Mouse (Mus musculus) hindbrain, postnatal 0 days (tissue): ENCODE measurements at regions not wholly inside any gene's neighbourhood (a gene's known extent, or its start where the extent isn't known, plus 50 kb on each side); places are given as distances from the start of the nearest gene placed in this dataset.

Experiments
- ATAC-seq: fragments of 200-750 bp; cut with Nextera tagmentation; 2 replicates; pipeline ENCODE4 v1.8.0; 2017; ENCODE audit warnings: mild to moderate bottlenecking, moderate TSS enrichment, moderate library complexity
- DNase-seq: peaks from one replicate; pipeline ENCODE4 v3.0.0-alpha.2; 2015; ENCODE audit warnings: low spot score
- H3K27ac ChIP-seq: fragments of 300-500 bp; sonication (generic); 2 replicates; pipeline ENCODE4 v1.5.1; 2014; ENCODE audit warnings: mild to moderate bottlenecking
- H3K27me3 ChIP-seq: fragments of 300-500 bp; sonication (generic); 2 replicates; pipeline ENCODE4 v1.6.1; 2014; ENCODE audit warnings: low read length, mixed read lengths; ENCODE audit not compliant: insufficient read depth
- H3K36me3 ChIP-seq: fragments of 300-500 bp; sonication (generic); 2 replicates; pipeline ENCODE4 v1.6.1; 2014; ENCODE audit warnings: low read length, mixed read lengths; ENCODE audit not compliant: insufficient read depth
- H3K4me1 ChIP-seq: fragments of 300-500 bp; sonication (generic); 2 replicates; pipeline ENCODE4 v1.6.1; 2014; ENCODE audit warnings: antibody characterized with exemption, low read length, mixed read lengths; ENCODE audit not compliant: insufficient read depth
- H3K4me2 ChIP-seq: fragments of 300-500 bp; sonication (generic); 2 replicates; pipeline ENCODE4 v1.6.1; 2014; ENCODE audit warnings: low read depth, mild to moderate bottlenecking, low read length, moderate library complexity, mixed read lengths
- H3K4me3 ChIP-seq: fragments of 300-500 bp; sonication (generic); 2 replicates; pipeline ENCODE4 v1.5.1; 2014; ENCODE audit warnings: low read length
- H3K9ac ChIP-seq: fragments of 300-500 bp; sonication (generic); replicated peaks from 2 replicates; pipeline ENCODE4 v1.6.1; 2014; ENCODE audit warnings: mild to moderate bottlenecking, low read length, moderate library complexity, mixed read lengths
- H3K9me3 ChIP-seq: fragments of 300-500 bp; sonication (generic); 2 replicates; pipeline ENCODE4 v1.6.1; 2016; ENCODE audit warnings: low read length, mixed read lengths
- CTCF ChIP-seq: IDR thresholded peaks from 2 replicates; pipeline ENCODE4 v1.5.1; 2016; ENCODE audit warnings: antibody characterized with exemption, control low read depth, low read depth
- WGBS: fragments of 180-500 bp; shearing (Covaris S2); extraction: QIAGEN DNeasy Blood & Tissue Kit; methylation state at CpG from one replicate; pipeline ENCODE4 v1.1.7; 2014; 5-methylcytosine and 5-hydroxymethylcytosine counted together

DNA sequence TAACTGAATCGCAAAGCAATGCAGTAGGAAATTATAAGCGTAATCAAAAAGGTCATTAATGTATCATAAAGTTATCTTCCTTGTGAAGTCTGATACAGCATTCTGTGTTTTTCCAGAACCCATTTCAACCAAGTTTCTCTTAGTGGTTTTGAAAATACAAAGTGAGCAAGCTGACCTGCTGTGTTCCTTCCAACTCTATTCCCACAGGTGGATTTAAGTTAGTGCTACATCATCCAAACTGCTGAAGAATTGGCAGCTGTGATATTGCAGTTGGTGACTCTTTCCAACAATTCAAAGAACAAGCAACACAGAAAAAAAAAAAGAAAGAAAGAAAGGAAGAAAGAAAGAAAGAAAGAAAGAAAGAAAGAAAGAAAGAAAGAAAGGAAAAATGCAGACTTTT, 396.1 kb upstream of the Hsf2 start:
- Histone ChIP-seq H3K27me3 (no peaks in the 10 kb centered on the region), H3K36me3 (no peaks in the 10 kb centered on the region), H3K4me3 (no peak overlapping the region), H3K27ac (no peak overlapping the region), H3K4me1 (no peaks in the 10 kb centered on the region), H3K4me2 (no peak overlapping the region), H3K9ac (no peak overlapping the region), H3K9me3 (no peaks in the 10 kb centered on the region)
- DNase-seq (no peak), ATAC-seq (no peak)
- 94% methylated on average over 2 of the region's 2 CpGs for WGBS
- no peak for TF ChIP-seq CTCF

DNA sequence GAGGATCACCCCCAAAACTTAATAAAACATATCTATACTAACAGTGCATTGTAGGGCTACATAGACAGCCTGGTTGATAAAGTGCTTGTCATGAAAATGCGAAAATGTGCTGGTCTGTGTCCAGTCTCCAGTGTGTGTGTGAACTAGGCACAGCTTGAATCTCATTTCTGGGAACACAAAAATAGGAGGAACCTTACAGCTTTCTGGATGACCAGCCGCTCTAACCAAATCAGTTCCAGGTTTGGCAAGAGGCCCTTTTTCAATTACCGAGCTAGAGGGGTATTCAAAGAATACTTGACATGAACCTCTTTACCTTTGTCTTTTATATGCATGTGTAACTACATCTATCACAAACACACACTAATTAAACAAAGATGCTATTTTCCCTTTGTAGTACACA, 390.3 kb upstream of the Hsf2 start:
- Histone ChIP-seq H3K4me3 (no peak overlapping the region), H3K9ac (no peak overlapping the region), H3K36me3 (no peaks in the 10 kb centered on the region), H3K27me3 (no peaks in the 10 kb centered on the region), H3K9me3 (no peaks in the 10 kb centered on the region), H3K4me2 (no peak overlapping the region), H3K4me1 (no peaks in the 10 kb centered on the region), H3K27ac (no peak overlapping the region)
- peak; percentile 2 for DNase-seq
- TF ChIP-seq CTCF: no peak
- WGBS: 57% methylated on average over 3 of the region's 3 CpGs
- ATAC-seq: no peak

DNA sequence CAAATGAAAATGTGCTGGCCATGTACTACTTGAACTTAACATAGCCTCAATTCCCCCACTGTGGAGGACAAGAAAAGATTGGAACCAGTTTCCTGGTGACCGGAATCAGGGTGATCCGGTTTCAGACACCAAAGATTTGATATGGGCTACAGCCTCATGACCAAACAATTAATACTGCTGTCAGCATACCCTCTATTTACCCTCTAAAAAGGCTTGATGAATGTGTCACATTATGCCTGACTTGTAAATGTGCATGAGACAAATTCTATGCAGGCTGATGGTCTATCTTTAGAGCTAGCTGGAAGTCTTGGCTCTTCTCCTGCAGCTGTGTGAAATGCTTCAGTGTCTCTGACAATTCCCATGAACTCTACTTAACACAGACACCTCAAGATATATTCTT, 372.8 kb upstream of the Hsf2 start:
- Histone ChIP-seq H3K27me3 (no peaks in the 10 kb centered on the region), H3K4me2 (no peak overlapping the region), H3K4me3 (no peak overlapping the region), H3K9ac (no peak overlapping the region), H3K4me1 (no peaks in the 10 kb centered on the region), H3K27ac (no peak overlapping the region), H3K9me3 (no peaks in the 10 kb centered on the region), H3K36me3 (no peaks in the 10 kb centered on the region)
- no peak for TF ChIP-seq CTCF
- no peak for DNase-seq
- WGBS: 88% methylated on average over 2 of the region's 2 CpGs
- no peak for ATAC-seq

DNA sequence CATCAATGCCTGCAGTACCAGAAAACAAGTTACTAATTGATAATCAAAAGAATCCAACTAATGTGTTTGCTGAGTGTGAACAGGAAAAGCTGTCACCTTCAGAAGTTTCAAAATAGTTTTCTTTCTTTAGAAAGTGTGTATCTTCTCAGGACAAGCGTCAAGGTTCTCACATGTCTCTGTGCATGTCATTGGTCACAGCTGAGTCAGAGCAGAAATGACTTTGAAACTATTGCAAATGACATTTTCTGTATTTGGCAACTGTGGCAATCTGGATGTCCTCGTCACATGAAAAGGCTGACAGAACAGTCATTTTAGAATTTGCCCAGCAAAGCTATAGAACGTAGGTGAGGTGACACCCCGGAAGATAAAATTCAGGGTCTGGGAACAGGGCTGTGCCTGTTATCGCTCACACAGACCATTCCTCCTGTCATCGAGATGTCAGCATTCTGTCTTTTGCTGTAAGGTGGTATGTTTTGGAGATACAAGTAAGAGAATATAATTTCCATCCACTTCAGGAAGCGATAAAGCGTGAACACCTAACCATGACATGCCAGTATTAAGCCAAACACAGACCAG, 371.4 kb upstream of the Hsf2 start:
- no peak overlapping the region for H3K27ac ChIP-seq
- H3K36me3 ChIP-seq: no peaks in the 10 kb centered on the region
- no peak overlapping the region for H3K4me3 ChIP-seq
- TF ChIP-seq CTCF: no peak
- ATAC-seq (no peak), DNase-seq (no peak)
- no peaks in the 10 kb centered on the region for H3K4me1 ChIP-seq
- WGBS: 92% methylated on average over 8 of the region's 8 CpGs
- no peak overlapping the region for H3K9ac ChIP-seq
- no peaks in the 10 kb centered on the region for H3K9me3 ChIP-seq
- H3K27me3 ChIP-seq: no peaks in the 10 kb centered on the region
- no peak overlapping the region for H3K4me2 ChIP-seq

DNA sequence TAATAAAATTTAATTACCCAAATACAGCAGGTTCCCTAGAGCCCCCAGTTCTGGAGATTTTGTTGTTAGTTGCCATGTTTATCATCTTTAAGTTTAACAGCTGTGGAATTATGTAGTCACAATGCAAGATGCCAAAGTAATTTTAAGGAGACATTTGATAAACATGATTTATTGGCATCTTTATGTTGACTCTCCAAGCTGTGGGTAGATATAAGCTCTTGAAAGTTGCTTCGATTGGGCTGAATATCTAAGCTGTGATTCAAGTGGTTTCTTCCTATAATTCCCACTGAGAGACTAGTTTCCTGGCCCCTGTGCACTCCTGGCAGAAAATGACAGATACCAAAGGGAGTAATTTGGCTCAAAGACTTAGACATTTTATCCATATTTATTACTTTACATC, 364.7 kb upstream of the Hsf2 start:
- Histone ChIP-seq H3K27ac (no peak overlapping the region), H3K4me1 (no peaks in the 10 kb centered on the region), H3K27me3 (no peaks in the 10 kb centered on the region), H3K36me3 (no peaks in the 10 kb centered on the region), H3K9me3 (no peaks in the 10 kb centered on the region), H3K4me3 (no peak overlapping the region), H3K4me2 (no peak overlapping the region), H3K9ac (no peak overlapping the region)
- TF ChIP-seq CTCF: no peak
- WGBS: 78% methylated on average over 1 of the region's 1 CpGs
- DNase-seq (no peak), ATAC-seq (no peak)

DNA sequence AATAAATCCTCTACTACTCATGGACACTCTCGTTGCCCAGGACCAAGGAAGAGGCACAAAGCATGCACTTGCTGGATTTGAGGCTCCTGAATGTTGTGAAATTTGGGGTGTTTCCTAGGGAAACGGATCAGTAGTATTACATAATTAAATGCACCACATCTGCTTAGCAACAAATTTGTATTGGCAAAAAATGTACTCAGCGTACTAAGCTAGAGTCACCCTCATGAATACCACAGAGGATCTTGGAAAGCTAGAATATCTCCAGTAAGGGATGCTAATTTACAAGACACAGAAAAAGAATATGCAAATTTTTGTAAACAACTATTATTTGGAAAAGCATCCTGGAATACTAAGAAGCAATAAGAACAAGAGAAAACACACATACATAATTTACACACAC, 359.0 kb upstream of the Hsf2 start:
- WGBS: 57% methylated on average over 3 of the region's 3 CpGs
- Histone ChIP-seq H3K9me3 (no peaks in the 10 kb centered on the region), H3K9ac (no peak overlapping the region), H3K27me3 (no peaks in the 10 kb centered on the region), H3K36me3 (no peaks in the 10 kb centered on the region), H3K4me1 (no peaks in the 10 kb centered on the region), H3K4me3 (no peak overlapping the region), H3K27ac (no peak overlapping the region), H3K4me2 (no peak overlapping the region)
- no peak for TF ChIP-seq CTCF
- no peak for ATAC-seq
- DNase-seq: no peak

DNA sequence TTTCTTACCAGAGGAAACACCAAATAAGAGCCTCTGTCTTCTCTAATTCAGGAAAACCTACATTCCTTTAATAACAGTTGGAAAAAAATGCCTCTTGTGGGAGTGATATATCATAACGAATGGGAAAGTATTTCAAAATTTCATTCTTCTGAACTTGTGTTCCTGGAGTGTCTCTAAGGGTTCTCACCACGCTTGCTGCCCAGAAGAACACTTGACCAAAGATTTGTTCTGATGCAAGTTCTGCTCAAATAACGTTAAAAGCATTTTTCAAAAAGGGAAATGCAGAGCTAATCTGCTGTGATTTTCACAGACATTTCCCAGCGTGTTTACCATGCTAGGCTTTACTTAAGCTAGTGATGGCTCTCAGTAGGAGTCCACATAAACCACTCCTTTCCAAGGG, 329.8 kb upstream of the Hsf2 start:
- DNase-seq (no peak), ATAC-seq (no peak)
- H3K36me3 ChIP-seq: no peaks in the 10 kb centered on the region
- H3K4me3 ChIP-seq: no peak overlapping the region
- no peak overlapping the region for H3K27ac ChIP-seq
- H3K27me3 ChIP-seq: no peaks in the 10 kb centered on the region
- H3K9me3 ChIP-seq: no peaks in the 10 kb centered on the region
- TF ChIP-seq CTCF: no peak
- 77% methylated on average over 4 of the region's 4 CpGs for WGBS
- H3K4me2 ChIP-seq: no peak overlapping the region
- H3K4me1 ChIP-seq: no peaks in the 10 kb centered on the region
- no peak overlapping the region for H3K9ac ChIP-seq
